Mouse (Mus musculus): ENCODE data around the gene Lrrc25. TPM values are rescaled to one million over a fixed set of nuclear protein-coding genes. Genes with fewer than 3 reads are reported as not detected.

Gene Lrrc25
- total RNA-seq, 1 experiment, result 0.13 TPM

GRCm38 (mm10) chr8:70609368-70609848, 6.5 kb upstream of the Lrrc25 start:
- H3K36me3 ChIP-seq (ENCODE audit: control insufficient read depth, insufficient read depth, low read length, poor library complexity, severe bottlenecking), result no peaks in the 10 kb centered on the region
- peak overlapping the region; percentile 78 to 99 for H3K4me3 ChIP-seq (ENCODE audit: insufficient read depth in 1 of 2, low read depth in 1 of 2, low read length in 2 of 2, poor library complexity in 1 of 2, severe bottlenecking in 1 of 2)
- peak overlapping the region; percentile 98 for H3K27ac ChIP-seq (ENCODE audit: insufficient read depth, low read depth, low read length, poor library complexity, severe bottlenecking)
- TF ChIP-seq CHD2 (IDR thresholded peaks at IDR 0.05; ENCODE audit: low read depth, low read length) (peak; percentile 60; the same call in 1 of the 2 replicates), MAFK (IDR thresholded peaks at IDR 0.05; ENCODE audit: insufficient read depth, low read depth, low read length) (no peak)
- H3K9me3 ChIP-seq (ENCODE audit: control insufficient read depth, insufficient read depth, low read depth, low read length), result no peaks in the 10 kb centered on the region
- peaks cover 0 to 20% of the 10 kb centered on the region in 2 experiments; a peak in 2 of 4 replicates for H3K4me1 ChIP-seq (ENCODE audit: control insufficient read depth in 2 of 2, insufficient read depth in 2 of 2, low read length in 2 of 2, poor library complexity in 1 of 2)
- in situ Hi-C loops (cut with MboI; ENCODE audit: low sequenced_read_pairs in 2 of 2, unreplicated experiment in 2 of 2), result no loop called here
- peak; percentile 89 for DNase-seq (ENCODE audit: low read depth, low spot score)
- peak overlapping the region; percentile 83 for H3K9ac ChIP-seq (ENCODE audit: insufficient read depth, low read depth, low read length, poor library complexity, severe bottlenecking)

- in situ Hi-C loops (cut with MboI; ENCODE audit: low sequenced_read_pairs in 2 of 2, unreplicated experiment in 2 of 2), result no loop called here
- H3K4me1 ChIP-seq (ENCODE audit: control insufficient read depth in 2 of 2, insufficient read depth in 2 of 2, low read length in 2 of 2, poor library complexity in 1 of 2), result peaks cover 0 to 13% of the 10 kb centered on the region in 2 experiments; a peak in 1 of 4 replicates
- H3K4me3 ChIP-seq (ENCODE audit: insufficient read depth in 1 of 2, low read depth in 1 of 2, low read length in 2 of 2, poor library complexity in 1 of 2, severe bottlenecking in 1 of 2), result peak overlapping the region; percentile 78 to 99
- H3K36me3 ChIP-seq (ENCODE audit: control insufficient read depth, insufficient read depth, low read length, poor library complexity, severe bottlenecking), result no peaks in the 10 kb centered on the region
- no peaks in the 10 kb centered on the region for H3K9me3 ChIP-seq (ENCODE audit: control insufficient read depth, insufficient read depth, low read depth, low read length)
- DNase-seq (ENCODE audit: low read depth, low spot score), result no peak
- TF ChIP-seq MAFK (IDR thresholded peaks at IDR 0.05; ENCODE audit: insufficient read depth, low read depth, low read length) (0 out of 2 replicates have a peak, but pooled peaks have one; percentile 5), CHD2 (IDR thresholded peaks at IDR 0.05; ENCODE audit: low read depth, low read length) (no peak)
- H3K27ac ChIP-seq (ENCODE audit: insufficient read depth, low read depth, low read length, poor library complexity, severe bottlenecking), result peak overlapping the region; percentile 98
- peak overlapping the region; percentile 83 for H3K9ac ChIP-seq (ENCODE audit: insufficient read depth, low read depth, low read length, poor library complexity, severe bottlenecking)
These were observed 5.8 kb upstream of the Lrrc25 start for GRCm38 (mm10) chr8:70609849-70610795.

- Histone ChIP-seq H3K9me3 (ENCODE audit: control insufficient read depth, insufficient read depth, low read depth, low read length) (no peaks in the 10 kb centered on the region), H3K36me3 (ENCODE audit: control insufficient read depth, insufficient read depth, low read length, poor library complexity, severe bottlenecking) (no peaks in the 10 kb centered on the region), H3K4me1 (ENCODE audit: control insufficient read depth in 2 of 2, insufficient read depth in 2 of 2, low read length in 2 of 2, poor library complexity in 1 of 2) (peaks cover 0 to 11% of the 10 kb centered on the region in 2 experiments; a peak in 1 of 4 replicates), H3K27ac (ENCODE audit: insufficient read depth, low read depth, low read length, poor library complexity, severe bottlenecking) (peak overlapping the region; percentile 98; the same call in 1 of the 2 replicates), H3K4me3 (ENCODE audit: insufficient read depth in 1 of 2, low read depth in 1 of 2, low read length in 2 of 2, poor library complexity in 1 of 2, severe bottlenecking in 1 of 2) (peak overlapping the region; percentile 78 to 99), H3K9ac (ENCODE audit: insufficient read depth, low read depth, low read length, poor library complexity, severe bottlenecking) (peak overlapping the region; percentile 63)
- no peak for TF ChIP-seq ZNF384 (IDR thresholded peaks at IDR 0.05; ENCODE audit: low read depth, low read length)
- TF ChIP-seq ZC3H11A (IDR thresholded peaks at IDR 0.05; ENCODE audit: borderline replicate concordance, low read depth, low read length), result no peak
- TF ChIP-seq MAFK (IDR thresholded peaks at IDR 0.05; ENCODE audit: insufficient read depth, low read depth, low read length), result no peak
- no peak for TF ChIP-seq HCFC1 (IDR thresholded peaks at IDR 0.05; ENCODE audit: borderline replicate concordance, insufficient read depth, low read length)
- no peak for TF ChIP-seq CHD2 (IDR thresholded peaks at IDR 0.05; ENCODE audit: low read depth, low read length)
- no peak for DNase-seq (ENCODE audit: low read depth, low spot score)
- in situ Hi-C loops (cut with MboI; ENCODE audit: low sequenced_read_pairs in 2 of 2, unreplicated experiment in 2 of 2), result no loop called here
These were observed 4.9 kb upstream of the Lrrc25 start for GRCm38 (mm10) chr8:70610796-70611771.

GRCm38 (mm10) chr8:70611849-70612248, 4.1 kb upstream of the Lrrc25 start:
- H3K4me1 ChIP-seq (ENCODE audit: control insufficient read depth in 2 of 2, insufficient read depth in 2 of 2, low read length in 2 of 2, poor library complexity in 1 of 2), result peaks cover 0 to 12% of the 10 kb centered on the region in 2 experiments; a peak in 1 of 4 replicates
- H3K9ac ChIP-seq (ENCODE audit: insufficient read depth, low read depth, low read length, poor library complexity, severe bottlenecking), result peak overlapping the region; percentile 63
- 0 out of 2 replicates have a peak, but pooled peaks have one; percentile 34 for TF ChIP-seq MAFK (IDR thresholded peaks at IDR 0.05; ENCODE audit: insufficient read depth, low read depth, low read length)
- 0 out of 2 replicates have a peak, but pooled peaks have one; percentile 14 for TF ChIP-seq ZC3H11A (IDR thresholded peaks at IDR 0.05; ENCODE audit: borderline replicate concordance, low read depth, low read length)
- TF ChIP-seq ZNF384 (IDR thresholded peaks at IDR 0.05; ENCODE audit: low read depth, low read length), result no peak
- no peak for TF ChIP-seq CHD2 (IDR thresholded peaks at IDR 0.05; ENCODE audit: low read depth, low read length)
- TF ChIP-seq HCFC1 (IDR thresholded peaks at IDR 0.05; ENCODE audit: borderline replicate concordance, insufficient read depth, low read length), result peak; percentile 38; the same call in 1 of the 2 replicates
- H3K36me3 ChIP-seq (ENCODE audit: control insufficient read depth, insufficient read depth, low read length, poor library complexity, severe bottlenecking), result no peaks in the 10 kb centered on the region
- peak overlapping the region; percentile 61 to 78 for H3K4me3 ChIP-seq (ENCODE audit: insufficient read depth in 1 of 2, low read depth in 1 of 2, low read length in 2 of 2, poor library complexity in 1 of 2, severe bottlenecking in 1 of 2)
- H3K9me3 ChIP-seq (ENCODE audit: control insufficient read depth, insufficient read depth, low read depth, low read length), result no peaks in the 10 kb centered on the region
- no peak overlapping the region for H3K27ac ChIP-seq (ENCODE audit: insufficient read depth, low read depth, low read length, poor library complexity, severe bottlenecking)
- DNase-seq (ENCODE audit: low read depth, low spot score), result no peak
- in situ Hi-C loops (cut with MboI; ENCODE audit: low sequenced_read_pairs in 2 of 2, unreplicated experiment in 2 of 2), result no loop called here

Measured in ES-E14 (cell line).